Mouse (Mus musculus): ENCODE results near the gene Prmt8.

DNA sequence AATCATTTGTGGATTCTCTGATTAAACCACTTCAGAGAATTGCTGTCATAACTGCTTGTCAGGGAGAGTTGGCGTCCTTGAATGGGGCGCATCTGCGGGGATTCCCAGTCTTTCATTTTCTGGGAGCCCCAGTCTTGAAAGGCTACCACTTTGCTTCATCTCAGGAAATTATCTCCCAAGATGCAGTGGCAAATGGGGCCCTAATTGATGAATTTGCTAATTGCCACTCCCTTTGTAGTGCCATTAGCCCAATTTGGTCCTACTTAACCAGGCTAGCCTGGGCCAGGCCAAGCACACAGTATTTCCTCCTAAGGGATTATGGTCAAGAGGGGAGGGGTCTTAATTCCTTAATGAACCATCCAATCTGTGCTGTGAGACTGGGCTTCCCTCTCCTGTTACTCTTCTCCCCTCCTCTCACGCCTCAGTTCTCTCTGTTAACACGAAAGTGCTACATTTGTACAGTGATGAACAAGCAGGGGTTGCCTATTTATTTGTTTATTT lies 11.6 kb downstream of the Prmt8 start:
- TF ChIP-seq MYOD1 (IDR thresholded peaks at IDR 0.05; ENCODE audit: control insufficient read depth, insufficient read length, low read depth) = no peak
- no peak for TF ChIP-seq CTCF (IDR thresholded peaks at IDR 0.05; ENCODE audit: control insufficient read depth, insufficient read depth, insufficient read length)
